ENCODE assay signal across 14 mouse cellular contexts in genomic region chr15:100119225-100119788, GRCm38 (mm10).
DNase-seq lines count a peak whose midpoint lies in the region; ATAC-seq and TF ChIP-seq lines count a peak whose summit lies in the region.
"Had no signal": no experiment of that assay in that cellular context is flagged by ENCODE, and none has a peak within 500 bp of the region (broad histone marks: within the 10 kb centered on the region; RNA-seq: fewer than 3 reads in every experiment).

No protein-coding gene starts in this region.

- TF ChIP-seq POLR2A in heart, adult 2 months (IDR thresholded peaks at IDR 0.05; ENCODE audit: insufficient read depth, low read depth, low read length): no peak

- H3K4me3 ChIP-seq in heart, adult 2 months: no peak overlapping the region
- no peak overlapping the region for H3K4me3 ChIP-seq in stomach, embryonic 16.5 days (replicated peaks; ENCODE audit: low read length)
- no peak overlapping the region for H3K4me3 ChIP-seq in left cerebral cortex, adult 2 months
- H3K4me3 ChIP-seq in forebrain, embryonic 13.5 days: no peak overlapping the region
- H3K4me3 ChIP-seq: limb, embryonic 12.5 days; stomach, embryonic 15.5 days had no signal

- whole genome bisulfite sequencing in heart, adult 2 months: 57% methylated on average over 6 of the region's 6 CpGs
- WGBS in stomach, embryonic 16.5 days: 64% methylated on average over 6 of the region's 6 CpGs
- WGBS in forebrain, embryonic 13.5 days: 90% methylated on average over 6 of the region's 6 CpGs

- peak; percentile 29; the same call in 1 of the 2 replicates for ATAC-seq in stomach, embryonic 16.5 days (ENCODE audit: insufficient read depth, low FRiP score)
- ATAC-seq in forebrain, embryonic 13.5 days: no peak
- ATAC-seq: inflammation-experienced regulatory T-cells, adult 6 months; Patski had no signal

- no peaks in the 10 kb centered on the region for H3K27me3 ChIP-seq in heart, adult 2 months (ENCODE audit: control insufficient read depth, insufficient read depth, low read length)
- no peaks in the 10 kb centered on the region for H3K27me3 ChIP-seq in stomach, embryonic 16.5 days (ENCODE audit: control insufficient read depth, insufficient read depth, low read length)
- no peaks in the 10 kb centered on the region for H3K27me3 ChIP-seq in forebrain, embryonic 13.5 days
- H3K27me3 ChIP-seq: limb, embryonic 12.5 days; Patski; stomach, embryonic 15.5 days had no signal

- no peak for DNase-seq in heart, adult 2 months
- DNase-seq in heart, postnatal 4 days: no peak
- peak; percentile 27 to 56 for DNase-seq in lung, adult 18-20 months
- no peak for DNase-seq in lung, postnatal 10 days
- DNase-seq in fat pad, adult 2 months (ENCODE audit: extremely low read depth, low read depth, low spot score): peak; percentile 96
- no peak for DNase-seq in left cerebral cortex, adult 2 months (ENCODE audit: extremely low spot score in 1 of 2, low spot score in 2 of 2)
- DNase-seq: adrenal gland, postnatal 10 days had no signal

- no peaks in the 10 kb centered on the region for H3K9me3 ChIP-seq in stomach, embryonic 16.5 days (replicated peaks; ENCODE audit: control insufficient read depth, low read length)
- no peaks in the 10 kb centered on the region for H3K9me3 ChIP-seq in forebrain, embryonic 13.5 days (replicated peaks)
- H3K9me3 ChIP-seq: limb, embryonic 12.5 days; stomach, embryonic 15.5 days had no signal

- H3K27ac ChIP-seq in heart, adult 2 months: peak overlapping the region; percentile 38
- H3K27ac ChIP-seq in stomach, embryonic 16.5 days (ENCODE audit: low read length): peak overlapping the region; percentile 63; the same call in 1 of the 2 replicates
- no peak overlapping the region for H3K27ac ChIP-seq in left cerebral cortex, adult 2 months
- no peak overlapping the region for H3K27ac ChIP-seq in forebrain, embryonic 13.5 days
- H3K27ac ChIP-seq: limb, embryonic 12.5 days; macrophage; stomach, embryonic 15.5 days had no signal

- intact Hi-C loops in heart, adult 2 months (cut with DNase I): no loop called here
- intact Hi-C loops in left cerebral cortex, adult 2 months (cut with DNase I): no loop called here

- TF ChIP-seq EP300 in heart, adult 2 months (IDR thresholded peaks at IDR 0.05; ENCODE audit: insufficient read depth, low read depth, low read length): no peak

- TF ChIP-seq CTCF in heart, adult 2 months (IDR thresholded peaks at IDR 0.05): no peak
- TF ChIP-seq CTCF in left cerebral cortex, adult 2 months (IDR thresholded peaks at IDR 0.05): no peak

- peaks cover 24% of the 10 kb centered on the region for H3K4me1 ChIP-seq in heart, adult 2 months (ENCODE audit: control insufficient read depth, insufficient read depth, low read length)
- H3K4me1 ChIP-seq in stomach, embryonic 16.5 days (ENCODE audit: control insufficient read depth, insufficient read depth, low read length): peaks cover 9% of the 10 kb centered on the region
- no peaks in the 10 kb centered on the region for H3K4me1 ChIP-seq in forebrain, embryonic 13.5 days
- H3K4me1 ChIP-seq: limb, embryonic 12.5 days had no signal

- no peak overlapping the region for H3K4me2 ChIP-seq in stomach, embryonic 16.5 days (ENCODE audit: low read depth, low read length)
- H3K4me2 ChIP-seq in forebrain, embryonic 13.5 days: no peak overlapping the region
- H3K4me2 ChIP-seq: limb, embryonic 12.5 days; stomach, embryonic 15.5 days had no signal

- peaks cover 7% of the 10 kb centered on the region for H3K36me3 ChIP-seq in heart, adult 2 months (ENCODE audit: control insufficient read depth, insufficient read depth, low read length)
- H3K36me3 ChIP-seq in stomach, embryonic 16.5 days (ENCODE audit: control insufficient read depth, insufficient read depth, low read length): no peaks in the 10 kb centered on the region
- H3K36me3 ChIP-seq in forebrain, embryonic 13.5 days (ENCODE audit: poor library complexity, severe bottlenecking): peaks cover 33% of the 10 kb centered on the region

- no peak overlapping the region for H3K9ac ChIP-seq in heart, adult 2 months (ENCODE audit: low read depth, low read length)
- H3K9ac ChIP-seq in stomach, embryonic 16.5 days (ENCODE audit: low read length): no peak overlapping the region
- no peak overlapping the region for H3K9ac ChIP-seq in forebrain, embryonic 13.5 days
- H3K9ac ChIP-seq: limb, embryonic 12.5 days; stomach, embryonic 15.5 days had no signal

- peaks cover 3% of the 10 kb centered on the region; the same call in 1 of the 2 replicates for H3K79me2 ChIP-seq in heart, adult 2 months (replicated peaks; ENCODE audit: control insufficient read depth, insufficient read depth, low read length)

Comparison
In these comparisons a context has a peak if more than half of its experiments do, and no peak if none do; other contexts are left out.
1. DNase-seq: peak in lung, adult 18-20 months (2 of 2) and fat pad, adult 2 months (single experiment); none in heart, adult 2 months (0 of 2), heart, postnatal 4 days (single experiment), lung, postnatal 10 days (single experiment) and left cerebral cortex, adult 2 months (0 of 2).
2. H3K27ac ChIP-seq: peak in heart, adult 2 months (single experiment) and stomach, embryonic 16.5 days (single experiment); none in left cerebral cortex, adult 2 months (single experiment) and forebrain, embryonic 13.5 days (single experiment).